Mouse (Mus musculus): ENCODE measurements around the gene Angptl2. TPM values are rescaled to one million over a fixed set of nuclear protein-coding genes. Genes with fewer than 3 reads are reported as not detected.
A peak's percentile ranks its signal among the peaks of the same experiment; 100 is the strongest.

The Angptl2 gene
- polyA plus RNA-seq, 1 experiment, result 5.5 TPM

DNA sequence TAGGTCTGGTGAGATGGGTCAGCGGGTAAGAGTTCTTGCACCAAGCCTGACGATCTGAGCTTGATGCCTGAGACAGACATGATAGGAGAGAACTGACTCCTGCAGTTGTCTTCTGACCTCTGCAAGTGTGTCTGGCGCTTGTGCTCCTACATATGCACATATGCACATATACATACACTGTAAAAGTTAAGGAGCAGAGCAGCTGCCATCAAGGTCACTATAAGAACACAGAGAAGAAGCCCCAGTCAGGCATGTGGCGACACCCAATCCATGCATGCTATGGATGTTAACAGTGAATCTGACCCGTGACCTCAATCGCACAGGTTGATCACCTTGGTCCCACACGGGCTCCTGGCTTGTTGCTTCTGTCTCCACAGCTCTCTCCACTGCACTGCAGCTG, 10.1 kb downstream of the Angptl2 start:
- Histone ChIP-seq H3K4me3 (ENCODE audit: insufficient read depth, low read length) (no peak overlapping the region), H3K4me1 (ENCODE audit: control insufficient read depth, insufficient read depth, low read length) (peaks cover 9% of the 10 kb centered on the region), H3K27ac (ENCODE audit: insufficient read depth, low read length) (no peak overlapping the region)
- TF ChIP-seq POLR2A (IDR thresholded peaks at IDR 0.05; ENCODE audit: extremely low read depth, insufficient read depth, low read length) (no peak), CTCF (IDR thresholded peaks at IDR 0.05; ENCODE audit: extremely low read depth, insufficient read depth, low read length) (no peak)

- 0 out of 2 replicates have a peak overlapping the region, but pooled peaks have one; percentile 15 for H3K27ac ChIP-seq (ENCODE audit: insufficient read depth, low read length)
- no peak overlapping the region for H3K4me3 ChIP-seq (ENCODE audit: insufficient read depth, low read length)
- TF ChIP-seq CTCF (IDR thresholded peaks at IDR 0.05; ENCODE audit: extremely low read depth, insufficient read depth, low read length) (no peak), POLR2A (IDR thresholded peaks at IDR 0.05; ENCODE audit: extremely low read depth, insufficient read depth, low read length) (no peak)
- peaks cover 8% of the 10 kb centered on the region for H3K4me1 ChIP-seq (ENCODE audit: control insufficient read depth, insufficient read depth, low read length)
Observed at GRCm38 (mm10) chr2:33228077-33228476, 12.2 kb downstream of the Angptl2 start.

GRCm38 (mm10) chr2:33228551-33228950, 12.7 kb downstream of the Angptl2 start:
- TF ChIP-seq CTCF (IDR thresholded peaks at IDR 0.05; ENCODE audit: extremely low read depth, insufficient read depth, low read length) (no peak), POLR2A (IDR thresholded peaks at IDR 0.05; ENCODE audit: extremely low read depth, insufficient read depth, low read length) (no peak)
- Histone ChIP-seq H3K27ac (ENCODE audit: insufficient read depth, low read length) (no peak overlapping the region), H3K4me3 (ENCODE audit: insufficient read depth, low read length) (no peak overlapping the region), H3K4me1 (ENCODE audit: control insufficient read depth, insufficient read depth, low read length) (peaks cover 10% of the 10 kb centered on the region)

GRCm38 (mm10) chr2:33230701-33231100, 14.8 kb downstream of the Angptl2 start:
- no peak overlapping the region for H3K27ac ChIP-seq (ENCODE audit: insufficient read depth, low read length)
- TF ChIP-seq POLR2A (IDR thresholded peaks at IDR 0.05; ENCODE audit: extremely low read depth, insufficient read depth, low read length) (no peak), CTCF (IDR thresholded peaks at IDR 0.05; ENCODE audit: extremely low read depth, insufficient read depth, low read length) (no peak)

GRCm38 (mm10) chr2:33231788-33232187, 15.9 kb downstream of the Angptl2 start:
- Histone ChIP-seq H3K4me1 (ENCODE audit: control insufficient read depth, insufficient read depth, low read length) (peaks cover 18% of the 10 kb centered on the region), H3K4me3 (ENCODE audit: insufficient read depth, low read length) (no peak overlapping the region), H3K27ac (ENCODE audit: insufficient read depth, low read length) (no peak overlapping the region)
- TF ChIP-seq POLR2A (IDR thresholded peaks at IDR 0.05; ENCODE audit: extremely low read depth, insufficient read depth, low read length) (no peak), CTCF (IDR thresholded peaks at IDR 0.05; ENCODE audit: extremely low read depth, insufficient read depth, low read length) (no peak)

More at GRCm38 (mm10) chr2:33230701-33231100, 14.8 kb downstream of the Angptl2 start:
- Histone ChIP-seq H3K4me3 (ENCODE audit: insufficient read depth, low read length) (no peak overlapping the region), H3K4me1 (ENCODE audit: control insufficient read depth, insufficient read depth, low read length) (peaks cover 18% of the 10 kb centered on the region)

- peaks cover 18% of the 10 kb centered on the region for H3K4me1 ChIP-seq (ENCODE audit: control insufficient read depth, insufficient read depth, low read length)
- TF ChIP-seq CTCF (IDR thresholded peaks at IDR 0.05; ENCODE audit: extremely low read depth, insufficient read depth, low read length), result no peak
- TF ChIP-seq POLR2A (IDR thresholded peaks at IDR 0.05; ENCODE audit: extremely low read depth, insufficient read depth, low read length), result no peak
- no peak overlapping the region for H3K27ac ChIP-seq (ENCODE audit: insufficient read depth, low read length)
- no peak overlapping the region for H3K4me3 ChIP-seq (ENCODE audit: insufficient read depth, low read length)
Observed at GRCm38 (mm10) chr2:33232782-33233570, 17.1 kb downstream of the Angptl2 start.

GRCm38 (mm10) chr2:33233856-33234255, 18.0 kb downstream of the Angptl2 start:
- TF ChIP-seq CTCF (IDR thresholded peaks at IDR 0.05; ENCODE audit: extremely low read depth, insufficient read depth, low read length) (no peak), POLR2A (IDR thresholded peaks at IDR 0.05; ENCODE audit: extremely low read depth, insufficient read depth, low read length) (no peak)
- Histone ChIP-seq H3K4me1 (ENCODE audit: control insufficient read depth, insufficient read depth, low read length) (peaks cover 14% of the 10 kb centered on the region), H3K4me3 (ENCODE audit: insufficient read depth, low read length) (no peak overlapping the region), H3K27ac (ENCODE audit: insufficient read depth, low read length) (no peak overlapping the region)

DNA sequence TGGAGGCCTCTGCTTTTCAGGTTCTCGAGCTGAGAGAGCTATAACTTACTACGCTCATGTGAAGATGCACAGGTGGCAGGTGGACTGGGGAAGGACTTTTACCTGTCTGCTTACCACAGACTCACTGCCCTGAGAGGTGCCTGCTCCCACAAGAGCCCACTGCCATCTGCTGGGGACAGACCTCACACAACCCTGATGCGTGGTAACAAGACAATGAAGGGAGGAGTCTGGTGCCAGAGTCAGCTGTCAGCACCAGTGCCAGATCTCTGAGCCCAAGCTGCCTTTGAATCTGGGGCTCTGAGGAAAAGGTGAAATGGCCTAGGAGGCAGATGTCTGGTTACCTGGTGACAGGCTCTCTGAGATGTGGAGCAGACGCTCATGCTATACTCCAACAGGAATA, 19.0 kb downstream of the Angptl2 start:
- peaks cover 14% of the 10 kb centered on the region for H3K4me1 ChIP-seq (ENCODE audit: control insufficient read depth, insufficient read depth, low read length)
- TF ChIP-seq CTCF (IDR thresholded peaks at IDR 0.05; ENCODE audit: extremely low read depth, insufficient read depth, low read length), result no peak
- no peak for TF ChIP-seq POLR2A (IDR thresholded peaks at IDR 0.05; ENCODE audit: extremely low read depth, insufficient read depth, low read length)
- H3K27ac ChIP-seq (ENCODE audit: insufficient read depth, low read length), result no peak overlapping the region
- H3K4me3 ChIP-seq (ENCODE audit: insufficient read depth, low read length), result no peak overlapping the region

GRCm38 (mm10) chr2:33237581-33237980, 21.7 kb downstream of the Angptl2 start:
- Histone ChIP-seq H3K4me1 (ENCODE audit: control insufficient read depth, insufficient read depth, low read length) (peaks cover 15% of the 10 kb centered on the region), H3K4me3 (ENCODE audit: insufficient read depth, low read length) (no peak overlapping the region), H3K27ac (ENCODE audit: insufficient read depth, low read length) (no peak overlapping the region)
- no peak for TF ChIP-seq CTCF (IDR thresholded peaks at IDR 0.05; ENCODE audit: extremely low read depth, insufficient read depth, low read length)
- no peak for TF ChIP-seq POLR2A (IDR thresholded peaks at IDR 0.05; ENCODE audit: extremely low read depth, insufficient read depth, low read length)

GRCm38 (mm10) chr2:33244880-33245279, 29.0 kb downstream of the Angptl2 start:
- no peak overlapping the region for H3K27ac ChIP-seq (ENCODE audit: insufficient read depth, low read length)
- no peak overlapping the region for H3K4me3 ChIP-seq (ENCODE audit: insufficient read depth, low read length)
- TF ChIP-seq POLR2A (IDR thresholded peaks at IDR 0.05; ENCODE audit: extremely low read depth, insufficient read depth, low read length) (no peak), CTCF (IDR thresholded peaks at IDR 0.05; ENCODE audit: extremely low read depth, insufficient read depth, low read length) (no peak)
- peaks cover 9% of the 10 kb centered on the region for H3K4me1 ChIP-seq (ENCODE audit: control insufficient read depth, insufficient read depth, low read length)
